ENCODE assay signal across 16 mouse cellular contexts in the genomic region with DNA sequence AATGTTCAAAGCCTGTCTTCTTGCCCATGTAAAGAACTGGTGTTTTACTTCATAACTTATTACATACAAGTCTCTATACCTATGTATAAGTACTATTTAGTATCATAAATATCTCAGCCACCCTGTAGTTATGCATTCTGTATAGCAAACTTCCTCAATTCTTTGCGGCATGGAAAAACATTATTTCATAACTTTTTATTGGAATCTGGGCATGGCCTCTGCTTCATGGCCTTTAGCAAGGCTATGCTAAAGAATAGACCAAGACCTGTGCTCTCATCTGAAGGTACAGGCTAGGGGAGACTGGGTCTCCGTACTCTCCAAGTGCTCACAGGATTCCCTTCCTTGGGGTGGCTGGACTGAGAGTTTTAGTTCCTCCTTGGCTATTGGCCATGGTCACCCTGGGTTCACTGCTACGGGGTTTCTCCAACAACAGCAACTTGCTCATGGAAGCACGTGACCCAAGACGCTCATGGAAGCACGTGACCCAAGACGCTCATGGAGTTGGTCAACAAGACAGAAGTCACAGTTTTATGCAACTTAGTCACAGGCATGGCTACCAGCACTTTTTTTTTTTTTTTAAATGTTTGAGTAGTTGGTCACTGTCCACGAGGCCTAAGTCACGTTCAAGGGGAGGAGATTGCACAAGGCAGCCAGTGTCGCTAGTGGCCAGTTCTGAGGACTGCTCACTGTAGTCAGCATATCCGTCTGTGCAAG. TPM values are rescaled to one million over a fixed set of nuclear protein-coding genes. Genes with fewer than 3 reads are reported as not detected.
DNase-seq lines count a peak whose midpoint lies in the region; ATAC-seq and TF ChIP-seq lines count a peak whose summit lies in the region.
"Had no signal": no experiment of that assay in that cellular context is flagged by ENCODE, and none has a peak within 500 bp of the region (broad histone marks: within the 10 kb centered on the region; RNA-seq: fewer than 3 reads in every experiment).

No protein-coding gene starts in this region.

- H3K27ac ChIP-seq in liver, embryonic 16.5 days (ENCODE audit: low read length) = no peak overlapping the region
- H3K27ac ChIP-seq in liver, embryonic 11.5 days (ENCODE audit: low read depth, low read length) = no peak overlapping the region
- no peak overlapping the region for H3K27ac ChIP-seq in liver, postnatal 0 days (ENCODE audit: low read depth)
- H3K27ac ChIP-seq: forebrain, embryonic 12.5 days; neural tube, embryonic 15.5 days had no signal

- H3K4me2 ChIP-seq in liver, embryonic 16.5 days (ENCODE audit: low read depth, low read length) = no peak overlapping the region
- H3K4me2 ChIP-seq in liver, embryonic 11.5 days = no peak overlapping the region
- H3K4me2 ChIP-seq in liver, postnatal 0 days (ENCODE audit: low read depth, low read length) = no peak overlapping the region
- H3K4me2 ChIP-seq: forebrain, embryonic 12.5 days; heart, embryonic 12.5 days; neural tube, embryonic 15.5 days had no signal

- WGBS in liver, embryonic 16.5 days (ENCODE audit: insufficient replicate concordance) = 67% methylated on average over 11 of the region's 11 CpGs
- WGBS in liver, embryonic 11.5 days = 88% methylated on average over 11 of the region's 11 CpGs
- WGBS in liver, postnatal 0 days (ENCODE audit: insufficient replicate concordance) = 71% methylated on average over 11 of the region's 11 CpGs

- no peak overlapping the region for H3K4me3 ChIP-seq in liver, embryonic 16.5 days (ENCODE audit: low read depth, low read length)
- H3K4me3 ChIP-seq in liver, embryonic 11.5 days (ENCODE audit: low read depth, low read length) = no peak overlapping the region
- H3K4me3 ChIP-seq in liver, postnatal 0 days (ENCODE audit: low read depth, low read length) = no peak overlapping the region
- H3K4me3 ChIP-seq: forebrain, embryonic 12.5 days; heart, embryonic 12.5 days; neural tube, embryonic 15.5 days had no signal

- no peak for TF ChIP-seq EP300 in liver, postnatal 0 days (IDR thresholded peaks at IDR 0.05; ENCODE audit: low read depth)

- no peak for TF ChIP-seq CTCF in liver, postnatal 0 days (IDR thresholded peaks at IDR 0.05; ENCODE audit: low read depth)

- H3K9me3 ChIP-seq in liver, embryonic 16.5 days (replicated peaks; ENCODE audit: control insufficient read depth, low read length) = no peaks in the 10 kb centered on the region
- no peaks in the 10 kb centered on the region for H3K9me3 ChIP-seq in liver, embryonic 11.5 days (ENCODE audit: control insufficient read depth, low read length)
- no peaks in the 10 kb centered on the region for H3K9me3 ChIP-seq in liver, postnatal 0 days (ENCODE audit: low read length)
- H3K9me3 ChIP-seq: forebrain, embryonic 12.5 days; heart, embryonic 12.5 days; neural tube, embryonic 15.5 days had no signal

- no peaks in the 10 kb centered on the region for H3K27me3 ChIP-seq in liver, embryonic 16.5 days (ENCODE audit: control insufficient read depth, insufficient read depth, low read depth, low read length)
- H3K27me3 ChIP-seq in liver, embryonic 11.5 days (replicated peaks; ENCODE audit: control insufficient read depth, insufficient read depth, low read length) = no peaks in the 10 kb centered on the region
- no peaks in the 10 kb centered on the region for H3K27me3 ChIP-seq in liver, postnatal 0 days (ENCODE audit: insufficient read depth, low read length)
- H3K27me3 ChIP-seq: forebrain, embryonic 12.5 days; heart, embryonic 12.5 days; neural tube, embryonic 15.5 days had no signal

- no peaks in the 10 kb centered on the region for H3K36me3 ChIP-seq in liver, embryonic 16.5 days (ENCODE audit: control insufficient read depth, insufficient read depth)
- H3K36me3 ChIP-seq in liver, embryonic 11.5 days (ENCODE audit: control insufficient read depth, insufficient read depth, low read length) = no peaks in the 10 kb centered on the region
- H3K36me3 ChIP-seq in liver, postnatal 0 days (replicated peaks; ENCODE audit: insufficient read depth, low read length) = no peaks in the 10 kb centered on the region
- H3K36me3 ChIP-seq: forebrain, embryonic 12.5 days; heart, embryonic 12.5 days; neural tube, embryonic 15.5 days had no signal

- peak; percentile 33 for DNase-seq in adrenal gland, postnatal 14 days
- DNase-seq in adrenal gland, postnatal 4 days (ENCODE audit: low spot score in 2 of 2) = no peak
- no peak for DNase-seq in liver, embryonic 11.5 days (ENCODE audit: low spot score)
- no peak for DNase-seq in liver, postnatal 0 days
- no peak for DNase-seq in urinary bladder, postnatal 10 days (ENCODE audit: low spot score)
- DNase-seq in cerebellum, postnatal 4 days (ENCODE audit: low spot score in 2 of 2) = no peak
- DNase-seq: cerebellum, adult 18-20 months; retina, postnatal 1 day; spleen, adult 18-20 months; thymus, postnatal 36 days had no signal

- no peak overlapping the region for H3K9ac ChIP-seq in liver, embryonic 16.5 days (ENCODE audit: low read depth, low read length)
- H3K9ac ChIP-seq in liver, embryonic 11.5 days (ENCODE audit: low read depth, low read length) = no peak overlapping the region
- no peak overlapping the region for H3K9ac ChIP-seq in liver, postnatal 0 days (replicated peaks)
- H3K9ac ChIP-seq: forebrain, embryonic 12.5 days; heart, embryonic 12.5 days; neural tube, embryonic 15.5 days had no signal

- no peaks in the 10 kb centered on the region for H3K4me1 ChIP-seq in liver, embryonic 16.5 days (ENCODE audit: control insufficient read depth, low read depth, low read length)
- no peaks in the 10 kb centered on the region for H3K4me1 ChIP-seq in liver, embryonic 11.5 days (replicated peaks; ENCODE audit: control insufficient read depth, insufficient read depth, low read length)
- H3K4me1 ChIP-seq in liver, postnatal 0 days (ENCODE audit: insufficient read depth) = peaks cover 6% of the 10 kb centered on the region
- H3K4me1 ChIP-seq: forebrain, embryonic 12.5 days; heart, embryonic 12.5 days had no signal

- peak; percentile 48; the same call in 1 of the 2 replicates for ATAC-seq in liver, embryonic 16.5 days (ENCODE audit: low read depth)
- ATAC-seq in liver, embryonic 11.5 days (replicated peaks; ENCODE audit: low FRiP score) = no peak
- peak; percentile 71 for ATAC-seq in liver, postnatal 0 days
- peak; percentile 88 for ATAC-seq in monocyte, adult 5-6 weeks (replicated peaks; ENCODE audit: insufficient number of reproducible peaks, low FRiP score, low TSS enrichment, poor library complexity, severe bottlenecking)
- ATAC-seq: inflammation-experienced regulatory T-cells, adult 6 months had no signal

RNA-seq across cellular contexts. Expression of a gene that starts 7.2 kb away (rescaled TPM):
- 13.8 and 14.0 TPM in 2 replicates for total RNA-seq in adrenal gland, postnatal 14 days (2021)
- total RNA-seq in adrenal gland, postnatal 4 days (2021) = 10 to 100 TPM; 12.9 to 13.8 TPM
- 4.6 and 5.0 TPM in 2 replicates for polyA plus RNA-seq in liver, embryonic 16.5 days (2015; fragmentation: Nextera tagmentation; extraction: Ambion mirVana)
- 8.7 and 11.7 TPM in 2 replicates for polyA plus RNA-seq in liver, embryonic 11.5 days (2014; fragmentation: Nextera tagmentation; extraction: Ambion mirVana)
- 5.2 and 6.0 TPM in 2 replicates for polyA plus RNA-seq in liver, postnatal 0 days (2015; fragmentation: Nextera tagmentation; extraction: Ambion mirVana)
- total RNA-seq in monocyte, adult 5-6 weeks (2017) = 25.5 to 31.3 TPM (median 30.3 TPM) in 3 replicates
